Mouse (Mus musculus) embryonic fibroblast, embryonic 13.5 days (primary cell): ENCODE results near the gene Sept8.

ENCODE experiments used
- CTCF ChIP-seq: IDR thresholded peaks from 2 replicates; pipeline ENCODE4 v1.5.1; 2011; ENCODE audit warnings: mild to moderate bottlenecking, control low read depth, low read length, moderate library complexity, borderline replicate concordance; ENCODE audit not compliant: insufficient read depth
- POLR2A ChIP-seq: IDR thresholded peaks from 2 replicates; pipeline ENCODE4 v1.6.1; 2011; ENCODE audit warnings: low read depth, mild to moderate bottlenecking, control low read depth, low read length, moderate library complexity

DNA sequence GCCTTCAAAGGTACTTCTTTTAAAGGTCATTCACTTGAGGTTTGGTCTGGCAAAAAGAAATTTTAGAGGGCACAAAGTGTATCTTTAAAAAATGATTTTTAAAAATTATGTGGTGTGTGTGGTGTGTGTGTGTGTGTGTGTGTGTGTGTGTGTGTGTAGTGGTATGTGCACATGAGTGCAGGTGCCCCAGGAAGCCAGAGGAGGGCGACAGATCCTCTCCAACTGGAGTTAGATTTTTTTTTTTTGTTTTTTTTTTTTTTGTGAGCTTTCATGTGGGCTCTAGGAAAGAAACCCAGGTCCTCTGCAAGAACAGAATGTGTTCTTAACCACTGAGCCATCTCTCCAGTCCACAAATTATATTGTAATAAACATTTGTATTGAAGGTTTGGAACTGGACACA, 31.7 kb downstream of the Sept8 start:
- TF ChIP-seq CTCF (no peak), POLR2A (no peak)
